Mouse (Mus musculus) embryonic fibroblast, embryonic 13.5 days (primary cell): Measurements from ENCODE around the gene Stk38l. TPM values are rescaled to one million over a fixed set of nuclear protein-coding genes. Genes with fewer than 3 reads are reported as not detected.

Experiments
- H3K27ac ChIP-seq: 2 replicates; pipeline ENCODE4 v1.5.1; 2012; ENCODE audit warnings: low read length, control low read depth, inconsistent platforms; ENCODE audit not compliant: insufficient read depth
- H3K4me1 ChIP-seq: 2 replicates; pipeline ENCODE4 v1.6.1; 2011; ENCODE audit warnings: low read length; ENCODE audit not compliant: control insufficient read depth, insufficient read depth
- H3K4me3 ChIP-seq: 2 replicates; pipeline ENCODE4 v1.5.1; 2011; ENCODE audit warnings: mild to moderate bottlenecking, control low read depth, low read length; ENCODE audit not compliant: insufficient read depth
- CTCF ChIP-seq: IDR thresholded peaks from 2 replicates; pipeline ENCODE4 v1.5.1; 2011; ENCODE audit warnings: mild to moderate bottlenecking, control low read depth, low read length, moderate library complexity, borderline replicate concordance; ENCODE audit not compliant: insufficient read depth
- POLR2A ChIP-seq: IDR thresholded peaks from 2 replicates; pipeline ENCODE4 v1.6.1; 2011; ENCODE audit warnings: low read depth, mild to moderate bottlenecking, control low read depth, low read length, moderate library complexity
- polyA plus RNA-seq: library from polyadenylated mRNA; stranded (reverse); fragments of >200 nt; gene quantifications from 2 replicates; pipeline ENCODE4 v1.2.4, GENCODE M21; 2011; ENCODE audit warnings: low read depth; ENCODE audit not compliant: missing spikeins, insufficient read length

The Stk38l gene
- polyA plus RNA-seq, 1 experiment, result 24.3 TPM

DNA sequence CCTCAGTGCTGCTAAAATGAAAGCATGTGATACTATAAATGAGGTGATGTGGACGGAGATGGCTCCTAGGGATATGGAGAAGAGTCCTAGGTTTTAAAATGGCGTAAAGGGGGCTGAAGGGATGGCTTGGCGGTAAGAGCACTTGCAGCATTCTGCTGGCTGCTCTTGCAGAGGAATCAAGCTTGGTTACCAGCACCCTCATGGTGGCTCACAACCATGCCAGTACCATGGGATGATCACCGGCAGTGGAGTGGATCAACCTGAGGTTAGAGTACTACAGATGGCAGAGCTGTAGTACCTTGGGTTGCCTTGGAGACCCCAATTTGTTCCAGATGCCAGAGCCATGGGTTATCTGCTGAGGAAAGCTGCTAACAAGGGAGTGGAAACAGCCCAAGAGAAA lies 26.4 kb upstream of the Stk38l start:
- TF ChIP-seq POLR2A (no peak), CTCF (no peak)
- H3K27ac ChIP-seq, result no peak overlapping the region
- no peaks in the 10 kb centered on the region; the same call in 1 of the 2 replicates for H3K4me1 ChIP-seq
- no peak overlapping the region for H3K4me3 ChIP-seq

DNA sequence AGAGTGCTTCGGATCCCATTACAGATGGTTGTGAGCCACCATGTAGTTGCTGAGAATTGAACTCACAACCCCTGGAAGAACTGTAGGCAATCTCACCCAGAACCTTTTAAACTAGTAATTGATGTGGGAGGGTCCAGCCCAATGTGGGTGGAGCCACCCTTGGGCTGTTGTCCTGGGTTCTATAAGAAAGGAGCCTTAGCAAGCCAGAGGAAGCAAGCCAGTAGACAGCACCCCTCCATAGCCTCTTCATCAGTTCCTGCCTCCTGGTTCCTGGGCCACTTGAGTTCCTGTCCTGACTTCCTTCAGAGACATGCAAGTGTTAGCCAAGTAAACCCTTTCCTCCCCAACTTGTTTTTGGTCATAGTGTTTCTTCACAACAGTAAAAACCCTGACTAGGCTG lies 24.3 kb upstream of the Stk38l start:
- TF ChIP-seq POLR2A, result no peak
- TF ChIP-seq CTCF, result no peak

DNA sequence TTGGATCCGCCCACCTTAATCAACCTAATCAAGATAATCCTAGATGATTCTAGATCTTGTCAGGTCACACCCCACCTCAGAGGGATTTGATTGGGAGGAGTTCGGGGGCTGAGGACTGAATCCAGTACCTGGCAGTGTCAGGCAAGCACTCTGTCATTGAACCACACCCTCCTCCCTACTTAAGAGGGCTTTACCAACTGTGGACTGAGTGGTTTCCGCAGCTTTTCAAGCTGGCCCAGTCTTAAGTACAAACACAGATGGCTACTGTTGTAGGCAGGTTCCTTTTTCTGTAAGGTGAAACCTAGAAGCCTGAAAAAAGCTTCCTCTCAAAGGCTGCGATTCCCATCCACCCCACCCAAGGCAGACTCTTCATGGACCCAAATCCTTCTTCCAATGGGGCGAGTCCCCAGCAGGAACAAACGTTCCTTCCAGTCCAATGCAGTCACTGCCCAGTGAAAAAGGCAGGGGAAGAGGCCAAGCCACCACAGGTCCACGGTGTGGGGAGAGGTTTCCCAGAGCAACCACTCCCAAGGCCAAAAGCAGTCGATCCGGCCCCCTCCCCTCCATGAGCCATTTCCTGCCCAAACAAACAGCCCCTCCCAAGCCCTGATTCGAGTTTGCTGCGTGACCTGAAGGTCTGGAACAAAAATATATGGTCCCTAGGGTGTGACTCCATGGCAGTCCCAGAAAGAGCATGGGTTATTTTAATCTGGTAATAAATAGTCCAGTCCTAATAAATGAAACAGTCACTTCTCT lies 22.5 kb upstream of the Stk38l start:
- Histone ChIP-seq H3K27ac (no peak overlapping the region), H3K4me1 (no peaks in the 10 kb centered on the region; the same call in 1 of the 2 replicates), H3K4me3 (no peak overlapping the region)
- TF ChIP-seq CTCF, result no peak
- no peak for TF ChIP-seq POLR2A

More for the DNA sequence above, 24.3 kb upstream of the Stk38l start:
- H3K4me3 ChIP-seq, result no peak overlapping the region
- H3K27ac ChIP-seq, result no peak overlapping the region
- no peaks in the 10 kb centered on the region; the same call in 1 of the 2 replicates for H3K4me1 ChIP-seq

DNA sequence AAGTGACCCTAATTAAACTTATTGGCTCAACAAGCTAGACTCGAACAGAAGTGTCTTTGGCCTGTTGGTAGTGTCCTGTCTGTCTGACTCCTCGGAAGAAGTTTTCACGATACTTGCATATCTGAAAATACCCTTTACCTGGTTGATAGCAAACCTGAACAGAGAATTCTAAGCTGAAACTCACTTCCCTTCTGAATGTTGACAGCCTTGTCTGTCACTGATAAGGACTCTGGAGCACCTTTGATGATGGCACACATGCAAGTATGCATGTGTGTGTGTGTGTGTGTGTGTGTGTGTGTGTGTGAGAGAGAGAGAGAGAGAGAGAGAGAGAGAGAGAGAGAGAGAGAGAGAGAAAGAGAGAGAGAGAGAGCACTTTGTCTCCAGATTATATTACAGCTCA lies 21.4 kb upstream of the Stk38l start:
- TF ChIP-seq POLR2A (no peak), CTCF (no peak)
- Histone ChIP-seq H3K27ac (no peak overlapping the region), H3K4me3 (no peak overlapping the region), H3K4me1 (no peaks in the 10 kb centered on the region; the same call in 1 of the 2 replicates)

DNA sequence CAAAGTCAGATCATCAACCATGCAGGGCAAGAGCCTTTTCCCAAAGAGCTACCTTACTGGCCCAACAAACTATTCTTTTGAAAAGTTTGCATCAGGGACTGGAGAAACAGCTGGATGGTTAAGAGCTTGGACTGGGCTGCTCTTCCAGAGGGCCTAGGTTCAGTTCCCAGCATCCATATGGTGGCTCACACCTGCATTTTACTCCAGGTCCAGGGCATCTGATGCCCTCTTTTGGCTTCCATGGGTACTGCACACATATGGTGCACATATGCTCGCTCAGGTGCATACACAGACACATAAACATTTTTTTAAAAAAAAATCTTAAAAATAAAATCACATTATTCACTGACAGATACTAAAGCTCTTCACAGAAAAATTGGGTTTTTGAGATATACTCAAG lies 19.2 kb upstream of the Stk38l start:
- Histone ChIP-seq H3K4me3 (no peak overlapping the region), H3K4me1 (no peaks in the 10 kb centered on the region; the same call in 1 of the 2 replicates), H3K27ac (no peak overlapping the region)
- TF ChIP-seq POLR2A, result no peak
- TF ChIP-seq CTCF, result no peak

DNA sequence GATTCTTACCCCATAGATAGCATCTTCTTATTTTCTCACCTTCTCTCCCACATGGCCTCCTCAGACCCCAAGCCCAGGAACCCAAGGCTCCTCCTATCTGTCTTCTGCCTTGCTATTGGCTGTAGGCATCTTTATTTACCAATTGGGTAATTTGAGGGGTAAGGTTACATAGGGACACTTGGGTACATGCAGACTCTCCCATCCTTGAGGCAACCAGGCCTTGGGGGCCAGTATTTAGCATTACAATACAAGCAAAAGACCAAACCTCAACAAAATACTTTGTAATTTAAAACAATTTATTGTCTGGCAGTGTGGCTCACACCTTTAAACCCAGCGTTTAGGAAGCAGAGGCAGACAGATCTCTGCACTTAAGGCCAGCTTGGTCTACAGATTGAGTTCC lies 5.2 kb upstream of the Stk38l start:
- Histone ChIP-seq H3K27ac (no peak overlapping the region), H3K4me1 (no peaks in the 10 kb centered on the region), H3K4me3 (no peak overlapping the region)
- TF ChIP-seq CTCF, result no peak
- TF ChIP-seq POLR2A, result no peak

DNA sequence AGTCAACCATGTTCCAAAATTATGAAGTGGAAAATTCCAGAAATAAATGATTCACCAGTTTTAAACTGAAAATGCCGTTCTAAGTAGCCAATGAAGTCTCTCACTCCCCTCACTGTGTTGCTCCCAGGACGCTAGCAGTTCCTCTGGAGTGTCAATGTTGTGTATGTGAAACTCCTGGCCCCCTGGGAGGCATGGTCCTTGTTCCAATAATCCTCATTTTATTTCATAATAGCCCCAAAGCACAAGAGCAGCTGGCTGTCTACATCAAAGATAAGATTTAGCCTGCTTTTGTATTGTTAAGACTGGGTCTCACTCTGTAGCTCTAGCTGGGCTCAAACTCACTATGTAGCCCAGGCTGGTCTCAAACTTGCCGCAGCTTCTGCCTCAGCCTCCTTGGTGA lies 990 bp upstream of the Stk38l start:
- no peak overlapping the region for H3K4me3 ChIP-seq
- TF ChIP-seq CTCF (no peak), POLR2A (no peak)
- no peaks in the 10 kb centered on the region; the same call in none of the 2 replicates for H3K4me1 ChIP-seq

DNA sequence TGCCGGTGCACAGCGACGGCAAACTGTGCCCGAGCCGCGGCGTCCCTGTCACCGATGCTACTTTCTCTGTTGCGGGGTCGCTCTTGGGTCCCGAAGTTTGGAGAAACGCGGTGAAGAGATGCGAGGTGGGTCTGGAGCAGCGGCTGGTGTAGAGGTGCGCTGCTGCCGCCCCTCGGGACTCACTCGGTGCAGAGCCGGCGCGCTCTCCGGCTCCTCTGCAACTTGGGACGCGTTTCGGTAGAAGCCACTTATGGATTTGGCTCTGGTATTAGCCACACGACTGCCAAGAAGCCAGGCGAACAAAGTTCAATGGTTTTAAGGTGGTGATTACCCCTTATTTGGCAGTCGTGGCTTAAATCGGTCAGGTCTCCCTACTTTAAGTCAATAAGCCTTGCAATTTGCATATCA lies 593 bp downstream of the Stk38l start:
- peak overlapping the region; percentile 29; the same call in 1 of the 2 replicates for H3K27ac ChIP-seq
- TF ChIP-seq POLR2A, result no peak
- no peak for TF ChIP-seq CTCF
- H3K4me3 ChIP-seq, result peak overlapping the region; percentile 89
- no peaks in the 10 kb centered on the region; the same call in none of the 2 replicates for H3K4me1 ChIP-seq

More for the DNA sequence above, 990 bp upstream of the Stk38l start:
- no peak overlapping the region for H3K27ac ChIP-seq

DNA sequence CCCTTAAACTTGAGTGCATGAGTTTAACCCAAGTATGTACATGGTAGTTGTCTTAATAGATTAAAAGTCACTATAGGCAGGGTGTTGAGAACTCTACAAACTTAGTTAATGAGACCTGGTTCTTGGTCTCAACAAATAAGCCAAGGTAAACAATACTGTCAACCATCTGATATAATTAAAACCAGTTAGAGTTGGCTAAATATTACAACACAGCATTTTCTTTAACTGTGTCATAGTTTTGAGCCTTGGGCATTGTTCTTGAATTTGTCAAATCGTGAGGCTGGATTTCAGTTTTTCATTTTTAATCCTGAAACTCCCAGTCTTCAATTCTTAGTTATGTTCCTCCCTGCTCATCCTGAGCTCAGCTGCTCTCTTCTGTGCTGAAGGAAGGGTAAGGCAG lies 6.2 kb downstream of the Stk38l start:
- Histone ChIP-seq H3K4me1 (peaks cover 10% of the 10 kb centered on the region), H3K27ac (peak overlapping the region; percentile 60), H3K4me3 (no peak overlapping the region)
- TF ChIP-seq CTCF, result no peak
- TF ChIP-seq POLR2A, result no peak

DNA sequence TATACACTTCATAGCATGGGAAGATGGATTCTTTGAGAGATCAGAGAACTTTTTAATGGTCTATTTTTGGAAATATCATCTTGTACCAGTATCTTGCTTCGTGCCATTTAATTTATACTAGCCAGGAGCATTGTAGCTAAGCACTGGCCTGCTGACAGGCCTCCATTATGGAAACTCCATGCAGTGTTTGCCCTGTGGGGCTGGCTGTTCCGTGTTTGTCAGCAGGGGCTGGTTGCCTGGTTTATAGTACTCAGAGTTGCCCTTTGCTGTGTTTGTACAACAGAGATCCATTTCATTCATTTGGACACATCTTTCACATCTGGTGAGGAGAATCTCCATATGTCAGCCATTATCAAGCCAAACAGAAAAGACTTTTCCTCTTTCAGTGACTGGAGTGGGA lies 6.9 kb downstream of the Stk38l start:
- no peak overlapping the region for H3K4me3 ChIP-seq
- TF ChIP-seq POLR2A (no peak), CTCF (no peak)

More for the DNA sequence above, 6.9 kb downstream of the Stk38l start:
- peaks cover 10% of the 10 kb centered on the region for H3K4me1 ChIP-seq
- H3K27ac ChIP-seq, result peak overlapping the region; percentile 60; the same call in 1 of the 2 replicates
